Mouse (Mus musculus) mouse embryonic stem cell (cell line): Measurements from ENCODE around the gene Babam1.

Experiments used
- in situ Hi-C, 2 experiments: fragments of 300-500 bp; cut with MboI; formaldehyde crosslinking; loops; 1 replicate in 1 of 2; 3 replicates in 1 of 2; pipeline ENCODE4 v1.14.3; 2019 to 2020; ENCODE audit warnings: low sequenced_read_pairs in 2 of 2, low pct_unique_long_range_greater_than_20kb in 1 of 2, mixed read lengths in 1 of 2; ENCODE audit not compliant: unreplicated experiment in 1 of 2

Babam1 gene

DNA sequence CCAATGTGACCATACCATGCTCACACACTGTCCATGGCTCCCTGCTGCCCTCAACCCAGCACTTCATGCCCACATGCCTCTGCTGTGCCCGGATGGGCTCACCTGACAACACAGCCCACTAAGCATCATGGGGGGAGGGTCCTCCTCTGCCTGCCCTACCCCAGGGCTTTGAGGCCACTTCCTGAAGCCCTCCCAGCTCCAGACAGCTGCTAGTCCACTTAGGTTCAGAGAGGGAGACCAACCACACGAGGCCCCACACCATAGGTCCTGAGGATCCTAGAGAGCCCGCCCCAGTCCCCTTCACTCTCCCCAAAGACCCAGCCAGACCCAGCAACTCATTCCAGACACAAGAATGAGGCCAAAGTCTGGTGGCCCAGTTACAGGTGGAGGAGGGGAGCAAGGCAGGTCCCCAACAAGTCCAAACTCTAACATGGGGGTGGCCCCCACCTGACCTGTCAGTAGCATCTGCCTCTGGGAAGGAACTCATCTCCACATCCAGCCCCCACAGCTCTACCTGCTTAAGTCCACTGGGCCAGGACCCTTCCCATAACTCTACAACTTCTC, 17.1 kb upstream of the Babam1 start:
- in situ Hi-C loops, result no loop called here

GRCm38 (mm10) chr8:71380178-71381171, 16.2 kb upstream of the Babam1 start:
- in situ Hi-C loops, result no loop called here

- in situ Hi-C loops, result no loop called here
Measured at GRCm38 (mm10) chr8:71381421-71381970, 15.2 kb upstream of the Babam1 start, which contains the start of gene Nr2f6. Gene Nr2f6 (minus strand): TSS chr8:71381960.

DNA sequence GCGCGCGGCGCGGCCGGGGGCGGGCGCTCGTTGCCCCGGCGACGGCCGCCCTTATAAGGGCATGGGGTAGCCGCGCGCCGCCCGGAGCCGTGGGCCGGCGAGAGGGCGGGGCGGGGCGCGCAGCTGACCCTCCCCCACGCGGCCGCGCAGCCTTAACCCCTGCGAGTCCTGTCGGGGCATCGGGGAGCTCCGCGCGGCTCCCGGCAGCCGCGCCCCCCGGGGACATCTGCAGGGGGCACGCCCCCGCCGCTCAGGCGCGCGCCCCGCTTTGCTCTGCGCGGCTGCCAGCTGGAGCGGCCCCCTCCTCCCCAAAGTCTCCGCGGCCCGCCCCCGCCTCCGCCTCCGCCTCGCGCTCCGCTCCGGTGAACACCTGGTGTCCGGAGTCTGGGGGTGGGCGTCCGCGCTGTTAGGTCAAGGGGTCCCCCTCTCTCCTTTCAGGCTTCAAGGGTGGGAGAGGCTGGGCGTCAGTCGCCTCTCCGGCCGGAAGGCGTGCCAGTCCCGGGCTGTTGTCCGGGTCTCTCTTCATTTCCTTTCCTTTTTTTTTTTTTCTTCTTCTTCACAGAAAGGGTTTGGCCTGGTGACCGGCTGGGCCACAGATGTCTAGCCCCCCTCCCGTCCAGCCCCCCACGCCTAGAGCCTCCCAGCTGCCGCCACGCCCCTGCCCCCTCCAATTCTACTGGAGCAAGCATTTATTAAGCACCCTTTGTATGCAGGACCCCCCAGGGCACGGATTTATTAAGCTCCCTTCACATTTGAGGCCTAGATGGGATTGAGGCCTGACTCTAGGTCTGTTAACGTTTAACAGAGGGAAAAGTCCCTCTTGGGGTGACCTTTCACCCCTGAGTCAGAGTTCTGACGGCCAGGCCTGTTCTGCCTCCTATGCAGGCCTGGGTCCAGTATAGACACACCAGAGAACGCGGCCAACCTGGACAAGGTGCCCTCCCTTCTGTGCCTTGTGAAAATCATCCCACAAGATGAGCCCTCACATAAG, 14.4 kb upstream of the Babam1 start:
- in situ Hi-C loops, result no loop called here

- in situ Hi-C loops, result no loop called here
Measured at GRCm38 (mm10) chr8:71383396-71383795, 13.3 kb upstream of the Babam1 start.

DNA sequence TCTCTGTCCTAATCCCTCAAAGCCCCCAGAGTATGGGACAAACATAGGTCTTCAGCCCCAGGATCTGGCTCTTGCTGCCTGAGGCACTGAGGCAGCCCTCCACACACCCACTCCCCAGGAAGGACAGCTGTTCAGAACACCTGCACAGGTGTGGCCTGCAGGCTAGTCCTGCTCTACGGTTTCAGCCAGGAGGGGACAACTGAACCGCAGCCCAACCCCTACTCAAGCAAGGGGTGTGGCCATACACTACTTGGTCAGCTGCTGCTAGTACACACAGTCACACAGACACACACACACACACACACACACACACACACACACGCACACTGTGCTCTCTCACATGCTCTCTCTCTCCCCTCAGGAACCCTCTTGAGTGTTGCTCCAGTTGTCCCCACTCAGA, 12.8 kb upstream of the Babam1 start:
- in situ Hi-C loops, result no loop called here

DNA sequence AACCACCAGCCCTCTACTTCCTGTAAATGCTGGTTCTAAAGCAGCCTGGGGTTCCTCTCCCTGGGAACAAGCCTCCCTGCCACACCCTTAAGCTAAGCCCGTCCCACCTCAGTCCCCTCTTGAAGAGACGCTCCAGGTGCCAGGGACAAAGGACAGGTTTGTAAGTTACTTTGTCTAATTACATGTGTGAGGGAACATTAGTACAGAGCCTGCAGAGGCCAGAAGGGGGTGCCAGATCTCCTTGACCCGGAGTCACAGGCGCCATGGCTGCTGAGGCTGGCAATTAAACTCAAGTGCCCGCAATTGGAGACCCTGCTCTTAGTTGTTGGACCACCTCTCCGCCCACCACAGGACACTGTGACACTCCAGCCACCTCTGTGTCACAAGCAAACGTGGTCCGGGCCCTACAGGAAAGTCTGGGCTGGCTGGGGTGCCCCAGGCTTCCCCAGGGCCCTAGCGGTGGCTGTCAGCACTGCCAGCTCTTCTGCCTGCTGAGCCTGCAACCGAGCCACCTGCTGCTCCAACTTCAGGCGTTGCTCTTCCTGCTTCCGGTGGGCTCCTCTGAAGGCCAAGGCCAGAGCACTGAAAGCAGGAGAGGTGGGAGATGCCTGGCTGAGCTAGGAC, 11.3 kb upstream of the Babam1 start:
- in situ Hi-C loops, result no loop called here

DNA sequence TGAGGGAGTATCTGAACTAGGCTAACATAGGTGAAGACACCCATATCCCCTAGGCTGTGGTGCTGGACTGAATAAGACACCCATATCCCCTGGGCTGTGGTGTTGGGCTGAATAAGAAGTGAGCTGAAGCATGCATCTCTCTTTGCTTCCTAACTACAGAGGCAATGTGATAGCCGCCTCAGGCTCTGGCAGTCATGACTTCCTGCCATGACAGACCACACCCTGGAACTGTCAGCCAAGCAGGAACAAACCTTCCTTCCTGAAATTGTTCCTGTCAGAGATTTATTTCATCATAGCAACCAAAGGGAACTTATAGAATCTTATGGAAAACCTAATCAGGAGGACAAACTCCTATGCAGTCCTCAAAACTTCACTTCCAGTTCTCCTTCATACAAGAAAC, 8.4 kb upstream of the Babam1 start:
- in situ Hi-C loops, result no loop called here

DNA sequence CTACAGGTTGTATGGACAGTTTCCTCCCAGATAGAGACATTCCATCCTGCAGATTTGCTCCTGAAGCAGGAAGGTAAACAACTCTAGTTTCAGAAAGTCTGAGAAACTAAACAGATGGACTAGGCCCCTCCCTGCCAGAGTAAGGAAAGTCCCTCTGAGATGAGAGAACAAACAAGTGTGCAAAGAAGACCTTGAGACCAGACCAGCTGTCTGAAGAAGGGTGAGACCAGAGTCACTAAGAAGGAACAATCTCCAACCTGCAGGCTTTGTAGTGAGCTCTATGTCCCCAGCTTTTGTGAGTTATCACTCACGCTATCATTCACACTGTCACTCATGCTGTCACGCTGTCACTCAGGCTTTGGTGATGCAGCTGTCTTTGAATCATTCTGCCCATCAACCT, 5.0 kb upstream of the Babam1 start:
- in situ Hi-C loops, result no loop called here

DNA sequence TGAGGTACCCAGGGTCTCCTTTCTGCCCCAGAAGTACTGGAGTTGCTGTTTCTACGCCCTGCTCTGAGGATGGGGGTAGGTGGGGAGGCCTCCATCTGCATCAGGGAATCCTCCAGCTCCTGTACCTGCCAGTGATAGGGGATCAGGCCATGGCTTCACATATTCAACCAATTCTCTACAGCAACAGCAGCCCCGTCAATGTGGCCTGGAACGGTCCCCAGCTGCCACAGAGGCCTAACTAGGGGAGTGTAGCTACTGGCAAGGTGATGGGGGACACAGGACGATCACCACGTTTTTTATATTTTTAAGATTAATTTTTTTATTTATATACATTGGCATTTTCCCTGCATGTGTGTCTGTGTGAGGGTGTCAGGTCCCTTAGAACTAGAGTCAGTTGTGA, 4.3 kb upstream of the Babam1 start:
- in situ Hi-C loops, result no loop called here

GRCm38 (mm10) chr8:71392871-71393270, 3.8 kb upstream of the Babam1 start:
- in situ Hi-C loops, result no loop called here

- in situ Hi-C loops, result no loop called here
Measured at GRCm38 (mm10) chr8:71394481-71394880, 2.2 kb upstream of the Babam1 start.

GRCm38 (mm10) chr8:71395071-71395470, 1.6 kb upstream of the Babam1 start:
- in situ Hi-C loops, result no loop called here

- in situ Hi-C loops, result no loop called here
Measured at GRCm38 (mm10) chr8:71395629-71396028, 1.0 kb upstream of the Babam1 start, which contains the start of gene Ushbp1. Gene Ushbp1 (minus strand): TSS chr8:71395802.

DNA sequence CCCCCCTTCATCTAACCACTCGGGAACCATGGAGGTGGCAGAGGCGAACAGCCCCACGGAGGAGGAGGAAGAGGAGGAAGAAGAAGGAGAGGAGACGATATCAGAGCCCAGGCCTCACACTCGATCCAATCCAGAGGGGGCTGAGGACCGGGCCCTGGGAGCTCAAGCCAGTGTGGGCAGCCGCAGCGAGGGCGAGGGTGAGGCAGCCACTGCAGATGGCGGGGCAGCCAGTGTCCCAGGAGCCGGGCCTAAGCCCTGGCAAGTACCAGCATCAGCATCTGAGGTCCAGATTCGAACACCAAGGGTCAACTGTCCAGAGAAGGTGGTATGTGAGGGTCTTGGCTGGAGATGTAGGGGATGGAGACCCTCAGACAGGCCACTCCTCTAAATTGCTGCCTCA, 1.0 kb downstream of the Babam1 start:
- in situ Hi-C loops, result no loop called here

DNA sequence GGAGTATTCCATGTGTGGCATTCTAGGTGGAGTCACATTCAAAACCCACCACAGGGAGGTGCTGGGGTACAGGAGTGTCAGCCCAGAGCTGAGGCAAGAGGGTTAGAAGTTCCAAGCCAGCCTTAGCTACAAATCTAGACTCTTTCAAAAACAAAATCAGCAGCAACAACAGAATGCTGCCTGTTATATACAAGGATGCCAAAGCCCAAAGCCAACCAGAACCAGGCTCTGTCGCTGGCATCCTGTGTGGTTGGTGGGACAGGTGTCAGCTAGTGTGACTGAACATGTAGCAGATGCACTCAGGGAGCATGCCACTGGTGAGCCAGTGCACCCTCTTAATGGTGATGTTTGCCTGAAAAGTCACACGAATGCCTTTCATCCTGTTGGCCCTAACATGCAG, 4.2 kb downstream of the Babam1 start:
- in situ Hi-C loops, result no loop called here

DNA sequence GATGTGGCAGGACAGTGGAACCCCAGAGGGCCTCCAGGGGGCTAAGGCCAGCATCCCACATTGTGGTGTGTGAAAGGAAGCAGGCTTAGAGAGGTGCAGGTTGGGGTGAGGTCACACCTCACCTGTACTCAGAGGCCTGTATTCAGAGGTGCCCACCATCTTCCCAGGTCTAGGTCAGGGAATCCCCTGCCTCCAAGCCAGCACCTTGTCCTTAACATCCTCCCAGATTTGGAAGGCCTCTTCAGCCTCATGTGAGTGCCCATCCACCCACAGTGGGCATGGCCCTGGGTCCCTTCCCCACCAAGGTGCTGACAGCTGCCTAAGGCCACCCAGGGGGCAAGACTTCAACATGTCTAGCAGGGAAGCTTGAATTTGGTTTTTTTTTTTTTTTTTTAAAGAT, 4.8 kb downstream of the Babam1 start:
- in situ Hi-C loops, result no loop called here

- in situ Hi-C loops, result no loop called here
Measured at GRCm38 (mm10) chr8:71402446-71402964, 5.8 kb downstream of the Babam1 start.
